Mouse (Mus musculus): ENCODE measurements around the gene Lnp1. TPM values are rescaled to one million over a fixed set of nuclear protein-coding genes. Genes with fewer than 3 reads are reported as not detected.
"Not testable (repeated sequence)": the region's sequence is repeated elsewhere in the genome, so short reads cannot be mapped to it uniquely, and the experiment has no call there.

The Lnp1 gene
- polyA plus RNA-seq (2015; fragmentation: Nextera tagmentation; extraction: Ambion mirVana) = 0.34 TPM in 1 of 2 replicates, not detected in the other

DNA sequence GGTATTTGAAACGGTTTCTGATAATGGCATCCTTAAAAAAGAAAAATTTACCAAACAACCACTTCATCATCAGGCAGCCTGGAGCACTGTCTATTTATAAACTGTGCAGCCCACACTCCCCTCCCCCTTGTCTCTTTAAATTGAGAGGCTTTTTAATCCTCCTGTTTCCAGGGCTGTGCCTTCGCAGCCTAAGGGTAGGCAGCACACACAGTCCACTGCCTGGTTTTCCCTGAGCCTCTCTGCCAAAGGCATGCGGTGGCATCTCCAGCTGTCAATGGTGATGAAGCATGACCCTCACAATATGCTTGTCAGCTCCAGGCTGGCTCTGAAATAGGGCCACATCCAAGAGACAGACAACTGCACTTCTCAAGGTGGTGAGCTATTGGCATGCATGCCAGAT, at the start of gene Lnp1:
Gene Lnp1, minus strand, starts transcription at position 39 of the 400 bp plus-strand sequence.
- Histone ChIP-seq H3K36me3 (no peaks in the 10 kb centered on the region), H3K4me1 (replicated peaks) (no peaks in the 10 kb centered on the region), H3K27ac (replicated peaks) (no peak within 1 kb of the TSS), H3K4me3 (no peak within 1 kb of the TSS), H3K27me3 (no peaks in the 10 kb centered on the region), H3K9me3 (no peaks in the 10 kb centered on the region), H3K4me2 (no peak within 1 kb of the TSS), H3K9ac (no peak within 1 kb of the TSS)
- ATAC-seq (ENCODE audit: low FRiP score, low read depth) = peak; percentile 89
- WGBS = 59% methylated on average over 3 of the region's 3 CpGs

DNA sequence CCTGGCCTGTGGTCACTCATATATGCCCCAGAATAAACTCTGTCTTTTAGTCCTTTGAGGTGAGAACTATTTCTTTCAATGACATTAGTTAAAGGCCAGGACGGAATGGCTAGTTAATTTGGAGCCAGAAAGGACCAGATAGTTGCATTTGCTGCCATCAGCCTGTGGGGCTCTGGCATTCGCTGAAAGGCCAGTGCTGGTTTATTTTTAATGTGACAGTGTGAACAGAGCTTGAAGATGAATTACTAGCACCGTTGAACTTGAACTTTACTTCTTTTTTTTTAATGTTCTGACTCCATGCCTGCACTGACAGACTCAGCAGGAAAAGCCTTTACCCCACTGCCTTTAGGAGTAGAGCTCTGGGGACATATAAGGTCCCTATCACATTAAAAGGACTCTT, 46.8 kb upstream of the Lnp1 start:
- ATAC-seq (ENCODE audit: low FRiP score, low read depth) = no peak
- H3K4me3 ChIP-seq = no peak overlapping the region
- WGBS = 70% methylated on average over 3 of the region's 3 CpGs
- H3K27ac ChIP-seq (replicated peaks) = no peak overlapping the region
- no peak overlapping the region for H3K4me2 ChIP-seq
- no peaks in the 10 kb centered on the region for H3K27me3 ChIP-seq
- no peaks in the 10 kb centered on the region for H3K36me3 ChIP-seq
- no peak overlapping the region for H3K9ac ChIP-seq
- no peaks in the 10 kb centered on the region for H3K9me3 ChIP-seq
- no peaks in the 10 kb centered on the region for H3K4me1 ChIP-seq (replicated peaks)

DNA sequence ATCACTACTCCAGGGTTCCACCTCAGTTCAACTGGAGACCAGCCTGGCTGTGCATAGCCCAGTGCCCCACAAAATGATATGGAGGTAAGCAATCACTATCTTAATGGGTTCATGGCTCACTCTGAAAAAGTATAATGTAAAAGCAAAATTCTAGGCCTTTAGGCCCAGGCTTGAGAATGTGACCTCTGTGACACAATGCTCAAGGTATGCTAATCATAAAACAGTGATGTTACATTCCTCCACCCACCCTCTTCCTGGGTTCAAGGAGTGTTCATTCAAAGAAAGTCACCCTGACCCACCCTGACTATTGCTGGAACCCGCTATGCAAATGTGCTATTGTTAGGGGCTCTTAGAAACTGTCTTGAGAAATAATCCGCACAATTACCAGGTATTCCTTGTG, 30.4 kb upstream of the Lnp1 start:
- not testable (repeated sequence) for H3K9ac ChIP-seq; H3K4me1 ChIP-seq (replicated peaks); H3K27ac ChIP-seq (replicated peaks); H3K4me2 ChIP-seq; H3K9me3 ChIP-seq; H3K36me3 ChIP-seq; H3K4me3 ChIP-seq; H3K27me3 ChIP-seq; ATAC-seq (ENCODE audit: low FRiP score, low read depth)
- WGBS = 98% methylated on average over 2 of the region's 2 CpGs

DNA sequence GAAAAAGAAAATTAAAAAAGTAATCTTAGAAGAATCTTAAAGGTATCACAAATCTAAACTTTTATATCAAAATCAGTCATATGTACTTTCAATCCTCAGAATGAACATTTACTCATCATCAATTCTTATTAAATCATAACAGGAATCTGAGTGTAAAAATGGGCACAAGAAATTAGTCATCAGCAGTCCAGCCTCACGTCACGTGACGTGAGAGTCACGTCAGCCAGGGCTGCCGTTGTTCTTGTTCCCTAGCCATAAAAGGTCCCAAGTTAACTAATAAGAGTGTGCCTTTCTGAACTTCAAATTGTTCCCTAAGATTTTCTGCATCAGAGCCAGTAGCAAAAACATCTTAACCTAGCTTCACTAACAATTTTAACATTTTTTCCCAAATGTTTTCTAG, 21.2 kb upstream of the Lnp1 start:
- Histone ChIP-seq H3K4me1 (replicated peaks) (no peaks in the 10 kb centered on the region), H3K27me3 (no peaks in the 10 kb centered on the region), H3K36me3 (no peaks in the 10 kb centered on the region), H3K4me3 (no peak overlapping the region), H3K9me3 (no peaks in the 10 kb centered on the region), H3K9ac (no peak overlapping the region), H3K4me2 (no peak overlapping the region), H3K27ac (replicated peaks) (no peak overlapping the region)
- 92% methylated on average over 5 of the region's 5 CpGs for WGBS
- no peak for ATAC-seq (ENCODE audit: low FRiP score, low read depth)

DNA sequence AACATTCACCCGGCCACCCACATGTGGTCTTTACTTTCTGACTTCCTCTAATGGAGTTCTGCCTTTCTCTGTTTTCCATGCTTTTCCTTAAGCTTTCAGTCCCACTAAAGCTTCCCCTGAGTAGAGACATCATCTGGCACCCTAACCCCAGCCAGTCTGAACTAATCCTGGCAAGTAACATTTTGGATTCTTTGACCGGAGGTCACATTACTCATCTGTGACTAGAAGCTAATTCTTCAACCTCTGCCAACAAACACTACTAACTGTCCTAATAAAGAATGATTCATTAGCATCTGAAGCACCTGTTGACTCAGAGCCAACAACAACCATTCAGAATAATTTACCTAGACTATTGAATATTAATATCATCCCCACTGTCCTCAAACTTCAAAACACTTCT, 14.5 kb upstream of the Lnp1 start:
- Histone ChIP-seq H3K9ac (no peak overlapping the region), H3K9me3 (no peaks in the 10 kb centered on the region), H3K36me3 (no peaks in the 10 kb centered on the region), H3K4me2 (no peak overlapping the region), H3K4me3 (no peak overlapping the region), H3K27ac (replicated peaks) (no peak overlapping the region), H3K4me1 (replicated peaks) (no peaks in the 10 kb centered on the region), H3K27me3 (no peaks in the 10 kb centered on the region)
- WGBS = 92% methylated on average over 2 of the region's 2 CpGs
- no peak for ATAC-seq (ENCODE audit: low FRiP score, low read depth)

DNA sequence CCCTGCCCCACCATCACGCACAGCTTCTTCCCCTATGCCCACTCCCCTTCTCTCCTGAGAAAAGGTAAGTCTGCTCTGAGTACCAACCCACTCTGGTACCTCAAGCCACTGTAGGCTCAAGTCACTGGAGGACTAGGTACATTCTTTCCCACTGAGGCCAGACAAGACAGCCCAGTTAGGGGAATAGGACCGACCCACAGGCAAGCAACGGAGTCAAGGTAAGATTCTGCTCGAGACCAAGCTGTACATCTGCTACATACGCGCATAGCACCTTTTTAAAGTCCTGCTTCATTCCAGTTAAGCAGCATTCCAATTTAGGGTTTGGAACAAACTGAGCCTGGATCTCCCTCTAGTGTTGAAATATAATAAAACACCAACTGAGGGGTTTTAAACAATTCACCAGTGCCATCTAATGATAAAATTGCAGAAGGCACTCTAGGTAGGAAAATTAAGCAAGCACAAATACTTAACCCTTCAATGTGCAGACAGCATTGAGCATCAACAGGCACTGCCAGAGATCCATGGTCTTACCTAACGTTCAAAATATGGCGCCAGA, 7.7 kb downstream of the Lnp1 start:
- H3K4me3 ChIP-seq = no peak overlapping the region
- no peaks in the 10 kb centered on the region for H3K4me1 ChIP-seq (replicated peaks)
- peak; percentile 91 for ATAC-seq (ENCODE audit: low FRiP score, low read depth)
- H3K36me3 ChIP-seq = no peaks in the 10 kb centered on the region
- H3K9ac ChIP-seq = no peak overlapping the region
- 35% methylated on average over 8 of the region's 8 CpGs for WGBS
- peak overlapping the region; percentile 10; the same call in 1 of the 2 replicates for H3K4me2 ChIP-seq
- H3K27me3 ChIP-seq = no peaks in the 10 kb centered on the region
- H3K9me3 ChIP-seq = no peaks in the 10 kb centered on the region
- H3K27ac ChIP-seq (replicated peaks) = no peak overlapping the region

DNA sequence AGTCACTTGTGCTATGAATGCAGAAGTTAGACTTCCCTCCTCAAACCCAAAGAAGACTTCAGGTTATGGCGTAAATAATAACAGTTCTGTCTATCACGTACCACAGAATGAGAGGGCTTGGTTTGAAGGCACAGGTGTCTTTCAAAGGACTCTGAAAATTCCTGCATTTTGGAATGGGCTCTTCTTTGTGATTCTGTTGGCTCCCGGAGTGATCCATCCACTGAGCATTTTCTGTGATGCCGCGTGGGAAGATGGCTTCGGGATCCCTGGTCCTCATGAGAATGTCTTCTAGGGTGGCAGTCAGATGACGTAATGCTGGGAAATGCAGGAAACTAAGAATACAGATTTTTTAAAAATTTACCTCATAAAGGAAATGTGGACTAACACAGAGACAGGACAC, 10.6 kb downstream of the Lnp1 start:
- Histone ChIP-seq H3K27me3 (no peaks in the 10 kb centered on the region), H3K9me3 (no peaks in the 10 kb centered on the region), H3K9ac (no peak overlapping the region), H3K36me3 (no peaks in the 10 kb centered on the region), H3K4me2 (no peak overlapping the region), H3K4me3 (no peak overlapping the region), H3K27ac (replicated peaks) (no peak overlapping the region), H3K4me1 (replicated peaks) (no peaks in the 10 kb centered on the region)
- no peak for ATAC-seq (ENCODE audit: low FRiP score, low read depth)
- 85% methylated on average over 7 of the region's 7 CpGs for WGBS

DNA sequence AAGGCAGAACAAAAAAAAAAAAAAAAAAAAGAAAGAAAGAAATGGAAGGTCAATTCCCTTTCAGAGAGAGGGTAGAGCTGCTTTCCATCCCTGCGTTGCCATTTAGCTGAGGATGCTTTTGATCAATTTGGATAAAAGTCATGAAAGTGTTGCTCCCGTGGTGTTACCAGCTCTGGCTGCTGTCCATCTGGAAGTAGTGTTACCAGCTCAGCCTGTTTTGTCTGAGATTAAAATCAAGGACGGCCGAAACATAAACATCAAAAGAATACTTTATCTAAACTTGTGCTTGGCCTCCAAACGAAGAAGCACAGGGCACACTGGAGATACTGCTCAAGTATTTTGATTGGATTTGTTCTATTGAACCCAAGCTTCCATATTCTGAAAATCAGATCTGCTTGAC, 18.9 kb downstream of the Lnp1 start:
- Histone ChIP-seq H3K4me3 (no peak overlapping the region), H3K9ac (no peak overlapping the region), H3K27ac (replicated peaks) (no peak overlapping the region), H3K4me2 (no peak overlapping the region), H3K36me3 (no peaks in the 10 kb centered on the region), H3K27me3 (no peaks in the 10 kb centered on the region), H3K9me3 (no peaks in the 10 kb centered on the region), H3K4me1 (replicated peaks) (no peaks in the 10 kb centered on the region)
- no peak for ATAC-seq (ENCODE audit: low FRiP score, low read depth)
- 70% methylated on average over 5 of the region's 5 CpGs for WGBS

DNA sequence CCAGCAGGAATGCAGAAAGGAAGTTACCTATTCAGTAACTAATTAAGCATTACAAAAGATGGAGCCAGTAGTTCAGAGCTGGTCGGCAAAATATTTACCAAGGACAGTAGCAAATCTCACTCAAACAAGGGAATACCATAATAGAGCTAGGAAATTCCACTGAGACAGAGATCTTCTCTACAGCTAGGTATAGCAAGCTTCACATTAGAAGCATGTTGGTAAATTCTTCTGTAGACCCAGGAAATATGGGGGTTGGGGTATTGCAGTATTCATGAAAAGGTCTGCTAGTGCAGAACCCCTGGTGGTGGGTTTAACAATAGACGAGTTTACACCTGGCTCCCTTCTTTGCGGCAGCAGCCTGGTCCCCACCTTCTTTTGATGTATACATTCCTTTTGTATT, 25.7 kb downstream of the Lnp1 start:
- 53% methylated on average over 3 of the region's 3 CpGs for WGBS
- H3K4me3 ChIP-seq; H3K36me3 ChIP-seq; H3K27ac ChIP-seq (replicated peaks); H3K4me1 ChIP-seq (replicated peaks); H3K9me3 ChIP-seq; H3K27me3 ChIP-seq; ATAC-seq (ENCODE audit: low FRiP score, low read depth); H3K4me2 ChIP-seq; H3K9ac ChIP-seq: not testable (repeated sequence)

DNA sequence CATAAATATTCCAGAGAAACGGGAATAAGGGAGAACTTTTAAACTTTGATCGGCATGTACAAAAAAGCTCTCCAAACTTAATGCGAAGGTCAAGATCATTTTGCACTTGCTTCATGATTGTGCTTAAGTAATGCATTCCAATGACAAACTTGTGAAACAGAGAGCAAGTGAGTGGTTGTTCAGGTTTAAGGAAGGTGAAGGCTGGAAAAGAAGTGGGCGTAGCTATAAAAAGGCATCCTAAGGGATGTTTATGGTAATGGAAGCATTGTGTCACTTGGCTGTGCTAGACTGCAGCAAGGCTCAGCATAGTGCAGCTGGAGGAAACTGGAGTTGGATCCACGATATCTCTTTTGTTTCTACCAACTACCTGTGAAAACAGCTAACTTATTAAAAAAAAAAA, 36.3 kb downstream of the Lnp1 start:
- H3K4me2 ChIP-seq = no peak overlapping the region
- H3K9ac ChIP-seq = no peak overlapping the region
- ATAC-seq (ENCODE audit: low FRiP score, low read depth) = no peak
- no peaks in the 10 kb centered on the region for H3K9me3 ChIP-seq
- no peak overlapping the region for H3K27ac ChIP-seq (replicated peaks)
- no peaks in the 10 kb centered on the region for H3K27me3 ChIP-seq
- WGBS = 90% methylated on average over 5 of the region's 5 CpGs
- H3K4me1 ChIP-seq (replicated peaks) = no peaks in the 10 kb centered on the region
- H3K36me3 ChIP-seq = no peaks in the 10 kb centered on the region
- no peak overlapping the region for H3K4me3 ChIP-seq

DNA sequence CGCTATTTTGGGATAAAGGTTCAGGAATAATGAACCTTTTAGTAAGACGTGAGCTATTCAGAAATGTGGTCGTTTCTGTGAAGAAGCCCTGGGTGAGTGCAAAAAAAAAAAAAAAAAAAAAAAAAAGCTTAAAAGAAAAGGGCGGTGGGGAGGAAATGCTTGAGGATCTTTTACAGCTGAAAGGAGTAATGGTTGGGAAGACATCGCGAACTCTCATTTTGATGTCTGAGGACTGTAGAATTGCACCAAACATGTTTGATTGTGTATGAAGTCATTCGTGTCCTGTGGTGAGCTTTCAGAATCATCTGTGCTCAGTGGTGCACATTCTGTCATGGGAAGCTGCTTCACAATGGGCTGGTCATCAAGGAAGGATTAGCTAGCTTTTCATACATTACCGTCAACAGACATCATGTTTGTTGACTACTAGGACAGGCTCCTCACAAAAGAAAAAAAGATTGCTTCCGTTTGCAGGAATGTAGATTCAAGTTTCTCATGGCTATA, 41.2 kb downstream of the Lnp1 start:
- no peak for ATAC-seq (ENCODE audit: low FRiP score, low read depth)
- Histone ChIP-seq H3K36me3 (no peaks in the 10 kb centered on the region), H3K4me3 (peak overlapping the region; percentile 54), H3K4me2 (peak overlapping the region; percentile 92), H3K4me1 (replicated peaks) (peaks cover 4% of the 10 kb centered on the region; the same call in 1 of the 2 replicates), H3K27me3 (no peaks in the 10 kb centered on the region), H3K9me3 (no peaks in the 10 kb centered on the region), H3K9ac (0 out of 2 replicates have a peak overlapping the region, but pooled peaks have one; percentile 41), H3K27ac (replicated peaks) (no peak overlapping the region)
- 25% methylated on average over 9 of the region's 9 CpGs for WGBS

DNA sequence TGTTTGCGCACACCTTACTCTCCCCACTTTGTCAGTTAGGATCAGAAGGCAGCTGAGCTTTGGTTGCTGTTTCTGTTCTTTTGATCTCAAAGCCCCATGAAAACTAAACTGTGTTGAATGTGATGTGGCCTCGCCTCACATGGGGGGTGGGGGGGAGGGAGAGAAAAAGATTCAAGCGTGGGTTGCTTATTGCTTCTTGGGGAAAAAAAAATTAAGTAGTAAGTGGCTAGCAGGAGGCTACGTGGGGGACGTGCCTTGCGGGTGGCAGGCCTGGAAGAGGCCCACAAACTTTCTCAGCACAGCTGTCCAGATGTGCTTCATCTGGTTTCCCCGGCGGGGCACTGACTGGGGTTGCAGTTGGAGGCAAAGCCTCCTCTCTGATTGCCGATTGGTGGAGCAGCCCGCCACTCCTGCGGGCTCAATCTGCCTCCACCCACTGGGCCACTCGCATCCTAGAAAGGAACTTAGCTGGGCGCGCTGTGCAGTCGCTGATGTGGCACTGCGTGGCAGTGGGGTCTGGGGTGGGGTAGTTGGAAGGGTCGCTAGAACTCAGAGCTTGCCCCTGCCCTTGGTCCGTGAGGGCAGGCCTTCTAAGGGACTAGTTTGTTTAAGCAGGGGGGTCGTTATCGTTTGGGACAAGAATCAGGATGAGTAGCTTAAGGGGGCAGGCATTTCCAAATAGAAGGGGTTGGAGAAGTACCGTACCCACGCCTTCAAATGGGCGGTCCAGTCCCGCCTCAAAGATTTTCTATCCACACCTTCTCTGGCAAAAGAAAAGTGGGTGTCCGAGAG, 41.8 kb downstream of the Lnp1 start, which contains the start of gene Tmem45a:
Gene Tmem45a, minus strand, starts transcription at position 343 of the 792 bp plus-strand sequence.
- WGBS = 5% methylated on average over 25 of the region's 25 CpGs
- no peaks in the 10 kb centered on the region for H3K36me3 ChIP-seq
- H3K9ac ChIP-seq = peak within 1 kb of the TSS; percentile 41; the same call in 1 of the 2 replicates
- peak within 1 kb of the TSS; percentile 54 for H3K4me3 ChIP-seq
- peaks cover 4% of the 10 kb centered on the region; the same call in 1 of the 2 replicates for H3K4me1 ChIP-seq (replicated peaks)
- H3K4me2 ChIP-seq = peak within 1 kb of the TSS; percentile 92
- H3K27ac ChIP-seq (replicated peaks) = no peak within 1 kb of the TSS
- peak; percentile 99 for ATAC-seq (ENCODE audit: low FRiP score, low read depth)
- no peaks in the 10 kb centered on the region for H3K27me3 ChIP-seq
- no peaks in the 10 kb centered on the region for H3K9me3 ChIP-seq

Data from hindbrain, embryonic 15.5 days (tissue).